Comparison of ENCODE assay signal across 8 mouse cellular contexts in genomic region chr5:67815572-67816325, GRCm38 (mm10). TPM values are rescaled to one million over a fixed set of nuclear protein-coding genes. Genes with fewer than 3 reads are reported as not detected.
DNase-seq lines count a peak whose midpoint lies in the region; ATAC-seq lines count a peak whose summit lies in the region.

No protein-coding gene starts in this region.

- ATAC-seq in forebrain, embryonic 11.5 days (replicated peaks; ENCODE audit: low FRiP score), result 0 out of 2 replicates have a peak, but pooled peaks have one; percentile 27
- ATAC-seq in forebrain, embryonic 15.5 days (replicated peaks), result no peak
- peak; percentile 48 to 52 for ATAC-seq in hematopoietic stem cell, adult 5-6 weeks (replicated peaks in 1 of 2; ENCODE audit: insufficient read depth in 1 of 2, low FRiP score in 2 of 2, low TSS enrichment in 1 of 2, low read depth in 1 of 2, poor library complexity in 2 of 2, severe bottlenecking in 2 of 2)
- no peak for ATAC-seq in CD4-positive, CD25-positive, alpha-beta regulatory T cell, adult 4 months

- DNase-seq in forebrain, embryonic 11.5 days (ENCODE audit: low spot score), result no peak
- DNase-seq in right cerebral cortex, adult 18-20 months, result peak; percentile 58
- no peak for DNase-seq in right cerebral cortex, postnatal 4 days
- DNase-seq in monocyte, adult 2 months (ENCODE audit: low read depth in 1 of 2, low spot score in 2 of 2), result peak; percentile 48 to 59
- DNase-seq in gastrocnemius, postnatal 10 days, result no peak

- no peak overlapping the region for H3K9ac ChIP-seq in forebrain, embryonic 11.5 days (ENCODE audit: low read length)
- no peak overlapping the region for H3K9ac ChIP-seq in forebrain, embryonic 15.5 days (replicated peaks)

- no peak overlapping the region for H3K4me3 ChIP-seq in forebrain, embryonic 11.5 days (ENCODE audit: low read depth, low read length)
- H3K4me3 ChIP-seq in forebrain, embryonic 15.5 days, result no peak overlapping the region

- H3K9me3 ChIP-seq in forebrain, embryonic 11.5 days (ENCODE audit: control insufficient read depth, low read length), result no peaks in the 10 kb centered on the region
- H3K9me3 ChIP-seq in forebrain, embryonic 15.5 days, result no peaks in the 10 kb centered on the region

- no peaks in the 10 kb centered on the region for H3K4me1 ChIP-seq in forebrain, embryonic 11.5 days (replicated peaks; ENCODE audit: control insufficient read depth, insufficient read depth, low read length)
- no peaks in the 10 kb centered on the region for H3K4me1 ChIP-seq in forebrain, embryonic 15.5 days

- no peaks in the 10 kb centered on the region for H3K36me3 ChIP-seq in forebrain, embryonic 11.5 days (ENCODE audit: control insufficient read depth, insufficient read depth, low read length)
- H3K36me3 ChIP-seq in forebrain, embryonic 15.5 days, result 0 out of 2 replicates have a peak, but pooled peaks cover 5% of the 10 kb centered on the region

- H3K27me3 ChIP-seq in forebrain, embryonic 11.5 days (ENCODE audit: control insufficient read depth, insufficient read depth, low read length), result no peaks in the 10 kb centered on the region
- no peaks in the 10 kb centered on the region for H3K27me3 ChIP-seq in forebrain, embryonic 15.5 days

- H3K27ac ChIP-seq in forebrain, embryonic 11.5 days (ENCODE audit: low read depth, low read length), result no peak overlapping the region
- no peak overlapping the region for H3K27ac ChIP-seq in forebrain, embryonic 15.5 days (replicated peaks)

- H3K4me2 ChIP-seq in forebrain, embryonic 11.5 days (ENCODE audit: low read depth, low read length, severe bottlenecking), result no peak overlapping the region
- no peak overlapping the region for H3K4me2 ChIP-seq in forebrain, embryonic 15.5 days (replicated peaks)

- WGBS in forebrain, embryonic 11.5 days, result 80% methylated on average over 16 of the region's 16 CpGs
- 67% methylated on average over 16 of the region's 16 CpGs for WGBS in forebrain, embryonic 15.5 days

RNA-seq across cellular contexts. Expression of gene Atp8a1, which starts 31.5 kb away (rescaled TPM):
- polyA plus RNA-seq in forebrain, embryonic 11.5 days (2014; fragmentation: Nextera tagmentation; extraction: Ambion mirVana), result 19.6 and 25.7 TPM in 2 replicates
- 30.1 and 35.8 TPM in 2 replicates for polyA plus RNA-seq in forebrain, embryonic 15.5 days (2015; fragmentation: Nextera tagmentation; extraction: Ambion mirVana)
- 47.8 and 68.4 TPM in 2 replicates for total RNA-seq in hematopoietic stem cell, adult 5-6 weeks (2017)
- 10 to 100 TPM in 1 of 2 experiments, 1 to 10 TPM in 1; 9.7 to 11.3 TPM for total RNA-seq in gastrocnemius, postnatal 10 days (2021)
- polyA plus RNA-seq in CD4-positive, CD25-positive, alpha-beta regulatory T cell, adult 4 months (2017; shearing (Covaris generic)), result 10 to 100 TPM; 10.6 to 12.2 TPM

Comparison
In these comparisons a context has a peak if more than half of its experiments do, and no peak if none do; other contexts are left out.
1. ATAC-seq: peak in forebrain, embryonic 11.5 days (single experiment) and hematopoietic stem cell, adult 5-6 weeks (2 of 2); none in forebrain, embryonic 15.5 days (single experiment) and CD4-positive, CD25-positive, alpha-beta regulatory T cell, adult 4 months (single experiment).
2. DNase-seq: peak in right cerebral cortex, adult 18-20 months (single experiment) and monocyte, adult 2 months (2 of 2); none in forebrain, embryonic 11.5 days (single experiment), right cerebral cortex, postnatal 4 days (single experiment) and gastrocnemius, postnatal 10 days (single experiment).